Mouse (Mus musculus): ENCODE measurements around the gene Fam161a.

- peak; percentile 69 for TF ChIP-seq CTCF (IDR thresholded peaks at IDR 0.05; ENCODE audit: extremely low read depth, insufficient read depth, insufficient read length, insufficient replicate concordance)
- peak; percentile 49 for TF ChIP-seq POLR2A (IDR thresholded peaks at IDR 0.05; ENCODE audit: low read depth, low read length)
Observed at GRCm38 (mm10) chr11:22981984-22982757, 25.2 kb upstream of the Fam161a start, which contains the start of the genes Gm28048 and Commd1.

Measured in spleen, adult 2 months (tissue).